Mouse (Mus musculus): ENCODE measurements at regions not wholly inside any gene's neighbourhood (a gene's known extent, or its start where the extent isn't known, plus 50 kb on each side); places are given as distances from the start of the nearest gene placed in this dataset.

GRCm38 (mm10) chr4:142671872-142672458, 432.8 kb upstream of the Kazn start:
- no peak for ATAC-seq (ENCODE audit: low FRiP score, low read depth)

DNA sequence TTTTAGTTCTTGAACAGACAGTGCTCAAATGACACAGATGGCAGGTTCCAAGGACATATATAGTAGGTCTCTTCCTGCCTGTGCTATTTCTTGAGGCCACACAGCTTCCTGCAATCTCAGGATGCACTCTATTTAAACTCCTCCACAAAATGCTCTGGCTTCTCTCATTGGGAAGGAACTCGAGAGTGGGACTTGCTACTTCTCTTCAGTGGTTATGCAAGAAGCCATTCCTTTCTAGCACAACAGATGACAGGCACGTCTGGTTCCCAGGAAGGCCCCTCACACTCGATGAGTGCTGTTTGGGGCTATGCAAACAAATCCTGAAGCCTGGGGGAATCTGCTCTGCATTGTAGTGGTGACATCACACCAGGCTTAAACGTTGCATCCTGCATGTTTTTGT, 425.6 kb upstream of the Kazn start:
- ATAC-seq (ENCODE audit: low FRiP score, low read depth), result no peak
- Histone ChIP-seq H3K4me2 (replicated peaks; ENCODE audit: low read depth, low read length, severe bottlenecking) (no peak overlapping the region), H3K4me1 (ENCODE audit: control insufficient read depth, insufficient read depth, low read length) (no peaks in the 10 kb centered on the region), H3K27ac (replicated peaks; ENCODE audit: low read depth, low read length) (no peak overlapping the region), H3K36me3 (ENCODE audit: control insufficient read depth, insufficient read depth, low read length) (no peaks in the 10 kb centered on the region), H3K9me3 (ENCODE audit: control insufficient read depth, low read length) (no peaks in the 10 kb centered on the region), H3K27me3 (ENCODE audit: control insufficient read depth, insufficient read depth, low read length) (no peaks in the 10 kb centered on the region), H3K9ac (ENCODE audit: low read depth, low read length, severe bottlenecking) (no peak overlapping the region), H3K4me3 (replicated peaks; ENCODE audit: low read length) (no peak overlapping the region)
- 56% methylated on average over 4 of the region's 4 CpGs for WGBS
- TF ChIP-seq POLR2A (IDR thresholded peaks at IDR 0.05; ENCODE audit: borderline replicate concordance, extremely low read depth, insufficient read depth, insufficient read length), result no peak
- DNase-seq (ENCODE audit: low spot score), result no peak

More at GRCm38 (mm10) chr4:142671872-142672458, 432.8 kb upstream of the Kazn start:
- Histone ChIP-seq H3K27ac (replicated peaks; ENCODE audit: low read depth, low read length) (no peak overlapping the region), H3K27me3 (ENCODE audit: control insufficient read depth, insufficient read depth, low read length) (no peaks in the 10 kb centered on the region), H3K4me2 (replicated peaks; ENCODE audit: low read depth, low read length, severe bottlenecking) (no peak overlapping the region), H3K36me3 (ENCODE audit: control insufficient read depth, insufficient read depth, low read length) (no peaks in the 10 kb centered on the region), H3K4me3 (replicated peaks; ENCODE audit: low read length) (no peak overlapping the region), H3K9ac (ENCODE audit: low read depth, low read length, severe bottlenecking) (no peak overlapping the region), H3K9me3 (ENCODE audit: control insufficient read depth, low read length) (no peaks in the 10 kb centered on the region), H3K4me1 (ENCODE audit: control insufficient read depth, insufficient read depth, low read length) (peaks cover 6% of the 10 kb centered on the region)
- WGBS, result 46% methylated on average over 8 of the region's 8 CpGs
- no peak for DNase-seq (ENCODE audit: low spot score)
- TF ChIP-seq POLR2A (IDR thresholded peaks at IDR 0.05; ENCODE audit: borderline replicate concordance, extremely low read depth, insufficient read depth, insufficient read length), result no peak

GRCm38 (mm10) chr4:142658156-142658555, 419.0 kb upstream of the Kazn start:
- no peaks in the 10 kb centered on the region for H3K27me3 ChIP-seq (ENCODE audit: control insufficient read depth, insufficient read depth, low read length)
- 68% methylated on average over 6 of the region's 6 CpGs for WGBS
- H3K36me3 ChIP-seq (ENCODE audit: control insufficient read depth, insufficient read depth, low read length), result no peaks in the 10 kb centered on the region
- no peak overlapping the region for H3K9ac ChIP-seq (ENCODE audit: low read depth, low read length, severe bottlenecking)
- H3K4me3 ChIP-seq (replicated peaks; ENCODE audit: low read length), result no peak overlapping the region
- DNase-seq (ENCODE audit: low spot score), result no peak
- ATAC-seq (ENCODE audit: low FRiP score, low read depth), result no peak
- no peaks in the 10 kb centered on the region; the same call in 1 of the 2 replicates for H3K9me3 ChIP-seq (ENCODE audit: control insufficient read depth, low read length)
- no peak overlapping the region for H3K27ac ChIP-seq (replicated peaks; ENCODE audit: low read depth, low read length)
- no peak overlapping the region for H3K4me2 ChIP-seq (replicated peaks; ENCODE audit: low read depth, low read length, severe bottlenecking)
- H3K4me1 ChIP-seq (ENCODE audit: control insufficient read depth, insufficient read depth, low read length), result no peaks in the 10 kb centered on the region
- TF ChIP-seq POLR2A (IDR thresholded peaks at IDR 0.05; ENCODE audit: borderline replicate concordance, extremely low read depth, insufficient read depth, insufficient read length), result no peak

DNA sequence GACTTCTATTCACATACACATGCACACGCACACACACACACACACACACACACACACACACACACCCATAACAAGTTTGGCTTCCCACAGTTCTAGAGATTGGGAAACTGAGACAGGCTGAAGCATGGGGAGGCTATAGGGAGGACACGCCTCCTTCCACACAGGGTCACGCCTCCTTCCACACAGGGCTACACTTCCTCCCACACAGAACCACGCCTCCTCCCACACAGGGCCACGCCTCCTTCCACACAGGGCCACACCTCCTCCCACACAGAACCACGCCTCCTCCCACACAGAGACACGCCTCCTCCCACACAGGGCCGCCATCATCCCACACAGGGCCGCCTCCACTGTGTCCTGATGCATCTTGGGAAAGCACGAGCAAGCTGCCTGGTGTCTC, 401.9 kb upstream of the Kazn start:
- Histone ChIP-seq H3K4me3 (replicated peaks; ENCODE audit: low read length) (no peak overlapping the region), H3K9me3 (ENCODE audit: control insufficient read depth, low read length) (no peaks in the 10 kb centered on the region), H3K27ac (replicated peaks; ENCODE audit: low read depth, low read length) (no peak overlapping the region), H3K9ac (ENCODE audit: low read depth, low read length, severe bottlenecking) (no peak overlapping the region), H3K4me2 (replicated peaks; ENCODE audit: low read depth, low read length, severe bottlenecking) (no peak overlapping the region), H3K36me3 (ENCODE audit: control insufficient read depth, insufficient read depth, low read length) (no peaks in the 10 kb centered on the region), H3K4me1 (ENCODE audit: control insufficient read depth, insufficient read depth, low read length) (no peaks in the 10 kb centered on the region), H3K27me3 (ENCODE audit: control insufficient read depth, insufficient read depth, low read length) (no peaks in the 10 kb centered on the region)
- no peak for TF ChIP-seq POLR2A (IDR thresholded peaks at IDR 0.05; ENCODE audit: borderline replicate concordance, extremely low read depth, insufficient read depth, insufficient read length)
- ATAC-seq (ENCODE audit: low FRiP score, low read depth) (0 out of 2 replicates have a peak, but pooled peaks have one; percentile 37), DNase-seq (ENCODE audit: low spot score) (no peak)
- WGBS, result 93% methylated on average over 9 of the region's 10 CpGs

DNA sequence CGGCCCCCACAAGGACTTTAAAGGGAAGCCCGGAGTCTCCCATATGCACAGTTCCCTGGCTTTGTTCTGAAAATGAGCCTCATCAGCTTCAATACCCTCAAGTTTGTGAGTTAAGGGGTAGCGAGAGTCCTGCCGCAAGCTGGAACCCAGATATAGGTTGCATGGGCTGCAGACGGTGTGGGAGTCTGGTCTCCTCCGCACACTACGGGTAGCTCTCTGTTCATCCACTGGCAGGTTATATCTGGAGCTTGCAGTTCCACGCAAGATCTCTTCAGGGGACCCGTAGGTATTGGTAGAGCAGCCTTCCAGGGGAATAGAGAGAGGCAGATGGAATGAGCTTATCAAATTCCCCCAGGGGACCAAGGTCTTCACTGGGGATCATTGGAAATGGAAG, 400.1 kb upstream of the Kazn start:
- Histone ChIP-seq H3K9me3 (ENCODE audit: control insufficient read depth, low read length) (no peaks in the 10 kb centered on the region), H3K4me2 (replicated peaks; ENCODE audit: low read depth, low read length, severe bottlenecking) (no peak overlapping the region), H3K4me1 (ENCODE audit: control insufficient read depth, insufficient read depth, low read length) (no peaks in the 10 kb centered on the region), H3K36me3 (ENCODE audit: control insufficient read depth, insufficient read depth, low read length) (no peaks in the 10 kb centered on the region), H3K27ac (replicated peaks; ENCODE audit: low read depth, low read length) (no peak overlapping the region), H3K27me3 (ENCODE audit: control insufficient read depth, insufficient read depth, low read length) (no peaks in the 10 kb centered on the region), H3K4me3 (replicated peaks; ENCODE audit: low read length) (no peak overlapping the region), H3K9ac (ENCODE audit: low read depth, low read length, severe bottlenecking) (no peak overlapping the region)
- WGBS, result 70% methylated on average over 9 of the region's 9 CpGs
- ATAC-seq (ENCODE audit: low FRiP score, low read depth) (no peak), DNase-seq (ENCODE audit: low spot score) (no peak)
- TF ChIP-seq POLR2A (IDR thresholded peaks at IDR 0.05; ENCODE audit: borderline replicate concordance, extremely low read depth, insufficient read depth, insufficient read length), result no peak
